In genomic region chr7:27486770-27487697, GRCm38 (mm10) we compare ENCODE assay signal across 8 mouse cellular contexts. TPM values are rescaled to one million over a fixed set of nuclear protein-coding genes. Genes with fewer than 3 reads are reported as not detected.
DNase-seq lines count a peak whose midpoint lies in the region; ATAC-seq lines count a peak whose summit lies in the region.

Gene Sertad1 (plus strand): TSS chr7:27486910.

- no peaks in the 10 kb centered on the region for H3K9me3 ChIP-seq in heart, embryonic 12.5 days (replicated peaks)
- H3K9me3 ChIP-seq in liver, embryonic 12.5 days (replicated peaks) = no peaks in the 10 kb centered on the region
- H3K9me3 ChIP-seq in stomach, embryonic 15.5 days = no peaks in the 10 kb centered on the region

- under 1% methylated on average over 58 of the region's 80 CpGs for WGBS in heart, embryonic 12.5 days
- under 1% methylated on average over 79 of the region's 80 CpGs for WGBS in liver, embryonic 12.5 days (ENCODE audit: insufficient replicate concordance)
- under 1% methylated on average over 74 of the region's 80 CpGs for WGBS in stomach, embryonic 15.5 days

- peaks cover 20% of the 10 kb centered on the region for H3K36me3 ChIP-seq in heart, embryonic 12.5 days
- H3K36me3 ChIP-seq in liver, embryonic 12.5 days = peaks cover 15% of the 10 kb centered on the region
- peaks cover 9% of the 10 kb centered on the region; the same call in 1 of the 2 replicates for H3K36me3 ChIP-seq in stomach, embryonic 15.5 days

- H3K9ac ChIP-seq in heart, embryonic 12.5 days = peak within 1 kb of the TSS; percentile 88
- peak within 1 kb of the TSS; percentile 91 for H3K9ac ChIP-seq in liver, embryonic 12.5 days
- H3K9ac ChIP-seq in stomach, embryonic 15.5 days = peak within 1 kb of the TSS; percentile 81

- DNase-seq in CD4-positive helper T cell, adult 2 months (ENCODE audit: low read depth, low spot score) = peak; percentile 100
- peak; percentile 98 for DNase-seq in brain, embryonic 18.5 days (ENCODE audit: low read depth, low spot score)
- peak; percentile 100 for DNase-seq in kidney, postnatal 10 days
- DNase-seq in natural killer cell, adult 2 months (ENCODE audit: low spot score in 2 of 2) = peak; percentile 100

- peak within 1 kb of the TSS; percentile 75 for H3K4me2 ChIP-seq in heart, embryonic 12.5 days
- H3K4me2 ChIP-seq in liver, embryonic 12.5 days = peak within 1 kb of the TSS; percentile 94
- H3K4me2 ChIP-seq in stomach, embryonic 15.5 days = peak within 1 kb of the TSS; percentile 79

- ATAC-seq in erythroid progenitor cell, adult 5-6 weeks (replicated peaks; ENCODE audit: low FRiP score, poor library complexity, severe bottlenecking) = peak; percentile 77
- peak; percentile 89 for ATAC-seq in heart, embryonic 12.5 days (ENCODE audit: insufficient number of reproducible peaks, low FRiP score)
- ATAC-seq in liver, embryonic 12.5 days = peak; percentile 81
- peak; percentile 91 for ATAC-seq in stomach, embryonic 15.5 days (ENCODE audit: insufficient read depth, low FRiP score, low read depth)

- H3K4me1 ChIP-seq in heart, embryonic 12.5 days (replicated peaks) = peaks cover 40% of the 10 kb centered on the region
- peaks cover 81% of the 10 kb centered on the region for H3K4me1 ChIP-seq in liver, embryonic 12.5 days
- peaks cover 35% of the 10 kb centered on the region for H3K4me1 ChIP-seq in stomach, embryonic 15.5 days

- peak within 1 kb of the TSS; percentile 75 for H3K4me3 ChIP-seq in heart, embryonic 12.5 days
- peak within 1 kb of the TSS; percentile 87 for H3K4me3 ChIP-seq in liver, embryonic 12.5 days
- H3K4me3 ChIP-seq in stomach, embryonic 15.5 days (replicated peaks) = peak within 1 kb of the TSS; percentile 79

- peak within 1 kb of the TSS; percentile 98 for H3K27ac ChIP-seq in heart, embryonic 12.5 days (ENCODE audit: poor library complexity, severe bottlenecking)
- peak within 1 kb of the TSS; percentile 95 for H3K27ac ChIP-seq in liver, embryonic 12.5 days
- peak within 1 kb of the TSS; percentile 99 for H3K27ac ChIP-seq in stomach, embryonic 15.5 days

- no peaks in the 10 kb centered on the region for H3K27me3 ChIP-seq in heart, embryonic 12.5 days (replicated peaks)
- no peaks in the 10 kb centered on the region for H3K27me3 ChIP-seq in liver, embryonic 12.5 days (replicated peaks)
- no peaks in the 10 kb centered on the region for H3K27me3 ChIP-seq in stomach, embryonic 15.5 days (replicated peaks)

RNA-seq across cellular contexts. Expression of gene Sertad1, which starts in this region (rescaled TPM):
- 1.7 and 6.8 TPM in 2 replicates for total RNA-seq in erythroid progenitor cell, adult 5-6 weeks (2015; ENCODE audit: low replicate concordance)
- total RNA-seq in erythroid progenitor cell, adult 5-6 weeks (2017; ENCODE audit: low replicate concordance) = 5.5 and 7.0 TPM in 2 replicates
- polyA plus RNA-seq in heart, embryonic 12.5 days (2016; fragmentation: Nextera tagmentation; extraction: Ambion mirVana) = 35.3 and 35.9 TPM in 2 replicates
- polyA plus RNA-seq in liver, embryonic 12.5 days (2016; fragmentation: Nextera tagmentation; extraction: Ambion mirVana) = 19.5 and 20.9 TPM in 2 replicates
- polyA plus RNA-seq in stomach, embryonic 15.5 days (2015; fragmentation: Nextera tagmentation; extraction: Ambion mirVana) = 35.3 and 36.7 TPM in 2 replicates

Comparison
In these comparisons a context has a peak if more than half of its experiments do, and no peak if none do; other contexts are left out.
1. Peak in every context shown above with its lines: DNase-seq, ATAC-seq, H3K4me3 ChIP-seq and H3K27ac ChIP-seq.